Comparison of ENCODE assay signal across 9 mouse cellular contexts in genomic region chr4:132922061-132922530, GRCm38 (mm10). TPM values are rescaled to one million over a fixed set of nuclear protein-coding genes. Genes with fewer than 3 reads are reported as not detected.
DNase-seq lines count a peak whose midpoint lies in the region; ATAC-seq lines count a peak whose summit lies in the region.
"Had no signal": no experiment of that assay in that cellular context is flagged by ENCODE, and none has a peak within 500 bp of the region (broad histone marks: within the 10 kb centered on the region; RNA-seq: fewer than 3 reads in every experiment).

No protein-coding gene starts in this region.

- peak overlapping the region; percentile 85 for H3K9ac ChIP-seq in limb, embryonic 12.5 days (replicated peaks)
- H3K9ac ChIP-seq in midbrain, embryonic 13.5 days (replicated peaks) = peak overlapping the region; percentile 94

- WGBS in limb, embryonic 12.5 days = 1% methylated on average over 50 of the region's 50 CpGs
- WGBS in midbrain, embryonic 13.5 days = under 1% methylated on average over 48 of the region's 50 CpGs

- peak; percentile 55 for DNase-seq in adrenal gland, adult 8-10 months
- no peak for DNase-seq in adrenal gland, postnatal 10 days
- peak; percentile 25 to 28 for DNase-seq in right cerebral cortex, adult 2 months (ENCODE audit: low spot score in 2 of 2)
- DNase-seq in right cerebral cortex, postnatal 4 days = no peak
- peak; percentile 19 to 25 for DNase-seq in frontal cortex, adult 2 months (ENCODE audit: extremely low spot score in 1 of 2, low spot score in 1 of 2)
- no peak for DNase-seq in spleen, postnatal 14 days (ENCODE audit: low spot score in 2 of 2)

- H3K4me2 ChIP-seq in limb, embryonic 12.5 days = peak overlapping the region; percentile 80
- H3K4me2 ChIP-seq in midbrain, embryonic 13.5 days (replicated peaks) = peak overlapping the region; percentile 77

- peaks cover 14% of the 10 kb centered on the region for H3K4me1 ChIP-seq in limb, embryonic 12.5 days (replicated peaks)
- peaks cover 19% of the 10 kb centered on the region for H3K4me1 ChIP-seq in midbrain, embryonic 13.5 days (replicated peaks)

- no peaks in the 10 kb centered on the region for H3K9me3 ChIP-seq in limb, embryonic 12.5 days
- no peaks in the 10 kb centered on the region for H3K9me3 ChIP-seq in midbrain, embryonic 13.5 days

- peaks cover 17% of the 10 kb centered on the region for H3K36me3 ChIP-seq in limb, embryonic 12.5 days
- H3K36me3 ChIP-seq in midbrain, embryonic 13.5 days = peaks cover 23% of the 10 kb centered on the region

- peak overlapping the region; percentile 96 for H3K4me3 ChIP-seq in limb, embryonic 12.5 days (replicated peaks)
- peak overlapping the region; percentile 90 for H3K4me3 ChIP-seq in midbrain, embryonic 13.5 days (replicated peaks)

- peak overlapping the region; percentile 74; the same call in 1 of the 2 replicates for H3K27ac ChIP-seq in limb, embryonic 12.5 days
- H3K27ac ChIP-seq in midbrain, embryonic 13.5 days = peak overlapping the region; percentile 91

- no peaks in the 10 kb centered on the region for H3K27me3 ChIP-seq in limb, embryonic 12.5 days
- no peaks in the 10 kb centered on the region for H3K27me3 ChIP-seq in midbrain, embryonic 13.5 days

- ATAC-seq in limb, embryonic 12.5 days (ENCODE audit: insufficient number of reproducible peaks, insufficient read depth, low FRiP score, low TSS enrichment, low read depth) = peak; percentile 34; the same call in 1 of the 2 replicates
- ATAC-seq in midbrain, embryonic 13.5 days = no peak; the same call in 1 of the 2 replicates

RNA-seq across cellular contexts. Expression of gene Fam76a, which starts 0.3 kb away (rescaled TPM):
- total RNA-seq in adrenal gland, adult 8-10 months (2022) = 10 to 100 TPM; 30.0 to 55.3 (median 45.3) TPM
- 10 to 100 TPM; 36.9 to 37.0 TPM for total RNA-seq in adrenal gland, postnatal 10 days (2021)
- polyA plus RNA-seq in frontal cortex, adult 2 months (2012; rRNA removed) = 33.3 and 38.7 TPM in 2 replicates
- polyA plus RNA-seq in limb, embryonic 12.5 days (2016; fragmentation: Nextera tagmentation; extraction: Ambion mirVana) = 25.8 and 31.7 TPM in 2 replicates
- polyA plus RNA-seq in midbrain, embryonic 13.5 days (2015; fragmentation: Nextera tagmentation; extraction: Ambion mirVana) = 39.1 and 45.1 TPM in 2 replicates

RNA-seq across cellular contexts. Expression of gene Stx12, which starts 37.8 kb away (rescaled TPM):
- 10 to 100 TPM; 57.9 to 65.2 (median 60.1) TPM for total RNA-seq in adrenal gland, adult 8-10 months (2022)
- total RNA-seq in adrenal gland, postnatal 10 days (2021) = 10 to 100 TPM; 52.0 to 53.2 TPM
- polyA plus RNA-seq in frontal cortex, adult 2 months (2012; rRNA removed) = 101 and 110 TPM in 2 replicates
- 61.1 and 62.8 TPM in 2 replicates for polyA plus RNA-seq in limb, embryonic 12.5 days (2016; fragmentation: Nextera tagmentation; extraction: Ambion mirVana)
- 133 and 144 TPM in 2 replicates for polyA plus RNA-seq in midbrain, embryonic 13.5 days (2015; fragmentation: Nextera tagmentation; extraction: Ambion mirVana)

RNA-seq across cellular contexts. Expression of gene Fgr, which starts 51.8 kb away (rescaled TPM):
- under 1 TPM; 0.42 to 0.92 (median 0.64) TPM for total RNA-seq in adrenal gland, adult 8-10 months (2022)
- total RNA-seq in adrenal gland, postnatal 10 days (2021) = 1 to 10 TPM; 1.3 to 1.6 TPM
- 0.18 and 0.19 TPM in 2 replicates for polyA plus RNA-seq in frontal cortex, adult 2 months (2012; rRNA removed)
- 0.26 and 0.36 TPM in 2 replicates for polyA plus RNA-seq in limb, embryonic 12.5 days (2016; fragmentation: Nextera tagmentation; extraction: Ambion mirVana)
- 0.12 TPM in 1 of 2 replicates, not detected in the other for polyA plus RNA-seq in midbrain, embryonic 13.5 days (2015; fragmentation: Nextera tagmentation; extraction: Ambion mirVana)
- total RNA-seq: gastrocnemius, adult 8-10 months had no signal

Comparison
In these comparisons a context has a peak if more than half of its experiments do, and no peak if none do; other contexts are left out.
1. DNase-seq: peak in adrenal gland, adult 8-10 months (single experiment), right cerebral cortex, adult 2 months (2 of 2) and frontal cortex, adult 2 months (2 of 2); none in adrenal gland, postnatal 10 days (single experiment), right cerebral cortex, postnatal 4 days (single experiment) and spleen, postnatal 14 days (0 of 2).